Mouse (Mus musculus) common myeloid progenitor, adult 5-6 weeks (primary cell): ENCODE data around the gene Olfr235. TPM values are rescaled to one million over a fixed set of nuclear protein-coding genes. Genes with fewer than 3 reads are reported as not detected.
"Not testable (repeated sequence)": the region's sequence is repeated elsewhere in the genome, so short reads cannot be mapped to it uniquely, and the experiment has no call there.

Experiments used
- ATAC-seq: replicated peaks from 2 replicates; pipeline ENCODE4 v1.8.0; 2016; ENCODE audit warnings: low read depth, mild to moderate bottlenecking, moderate TSS enrichment, inconsistent platforms; ENCODE audit not compliant: poor library complexity, severe bottlenecking
- total RNA-seq: library from RNA; stranded (forward); fragments of 200-1000, 187-1606 nt; gene quantifications from 2 replicates; pipeline ENCODE4 v1.2.3, GENCODE M21; 2017

The Olfr235 gene
- total RNA-seq, result not detected in 2 replicates

- no peak for ATAC-seq
Observed at GRCm38 (mm10) chr19:12260732-12261131, at the start of gene Olfr235. Gene Olfr235, plus strand, starts transcription at chr19:12261032.

GRCm38 (mm10) chr19:12232496-12232895 is 28.3 kb upstream of the Olfr235 start, which contains the start of gene Olfr1432:
Gene Olfr1432, minus strand, starts transcription at chr19:12232596.
- not testable (repeated sequence) for ATAC-seq

GRCm38 (mm10) chr19:12241559-12241958 is 19.3 kb upstream of the Olfr235 start, which contains the start of gene Olfr262:
Gene Olfr262, minus strand, starts transcription at chr19:12241659.
- no peak for ATAC-seq

GRCm38 (mm10) chr19:12279554-12279953 is 18.7 kb downstream of the Olfr235 start, which contains the start of gene Olfr1434:
Gene Olfr1434, plus strand, starts transcription at chr19:12279854.
- no peak for ATAC-seq

GRCm38 (mm10) chr19:12292979-12293378 is 32.1 kb downstream of the Olfr235 start:
- no peak for ATAC-seq

- ATAC-seq, result not testable (repeated sequence)
Observed at GRCm38 (mm10) chr19:12299030-12299429, 38.2 kb downstream of the Olfr235 start, which contains the start of gene Olfr1436. Gene Olfr1436, minus strand, starts transcription at chr19:12299130.

Other genes starting within 250 kb of the Olfr235 start
- gene Olfr1423, start 219.7 kb upstream of the Olfr235 start, total RNA-seq, result not detected in 2 replicates
- gene Olfr1424, start 198.3 kb upstream of the Olfr235 start, total RNA-seq, result not detected in 2 replicates
- not detected in 2 replicates for gene Olfr1425, start 183.3 kb upstream of the Olfr235 start, total RNA-seq
- not detected in 2 replicates for gene Olfr1426, start 169.0 kb upstream of the Olfr235 start, total RNA-seq
- gene Olfr1427, start 157.7 kb upstream of the Olfr235 start, total RNA-seq, result not detected in 2 replicates
- not detected in 2 replicates for gene Olfr1428, start 145.1 kb upstream of the Olfr235 start, total RNA-seq
- not detected in 2 replicates for gene Olfr76, start 137.8 kb upstream of the Olfr235 start, total RNA-seq
- gene Olfr1555-ps1, start 90.9 kb upstream of the Olfr235 start, total RNA-seq, result not detected in 2 replicates
- gene Olfr1431, start 60.4 kb upstream of the Olfr235 start, total RNA-seq, result not detected in 2 replicates
- not detected in 2 replicates for gene Olfr1432, start 28.4 kb upstream of the Olfr235 start, total RNA-seq
- gene Olfr262, start 19.4 kb upstream of the Olfr235 start, total RNA-seq, result not detected in 2 replicates
- gene Olfr1434, start 18.8 kb downstream of the Olfr235 start, total RNA-seq, result not detected in 2 replicates
- not detected in 2 replicates for gene Olfr1436, start 38.1 kb downstream of the Olfr235 start, total RNA-seq
- gene Olfr1437, start 64.1 kb downstream of the Olfr235 start, total RNA-seq, result not detected in 2 replicates
- not detected in 2 replicates for gene Olfr1438-ps1, start 74.9 kb downstream of the Olfr235 start, total RNA-seq
- not detected in 2 replicates for gene Olfr1440, start 126.2 kb downstream of the Olfr235 start, total RNA-seq
- gene Olfr1441, start 156.4 kb downstream of the Olfr235 start, total RNA-seq, result not detected in 2 replicates
- not detected in 2 replicates for gene Pfpl, start 166.9 kb downstream of the Olfr235 start, total RNA-seq
- gene Mpeg1, start 199.7 kb downstream of the Olfr235 start, total RNA-seq, result 27.4 and 39.1 TPM in 2 replicates
- gene Dtx4, start 240.4 kb downstream of the Olfr235 start, total RNA-seq, result 11.4 and 14.4 TPM in 2 replicates